11 mouse cellular contexts compared by ENCODE assay signal in genomic region chr5:72816491-72816890, GRCm38 (mm10). TPM values are rescaled to one million over a fixed set of nuclear protein-coding genes. Genes with fewer than 3 reads are reported as not detected.
DNase-seq lines count a peak whose midpoint lies in the region; ATAC-seq and TF ChIP-seq lines count a peak whose summit lies in the region.
"Had no signal": no experiment of that assay in that cellular context is flagged by ENCODE, and none has a peak within 500 bp of the region (broad histone marks: within the 10 kb centered on the region; RNA-seq: fewer than 3 reads in every experiment).

No protein-coding gene starts in this region.

- 13% methylated on average over 2 of the region's 2 CpGs for WGBS in kidney, embryonic 15.5 days
- WGBS in embryonic facial prominence, embryonic 14.5 days: 18% methylated on average over 2 of the region's 2 CpGs
- 18% methylated on average over 2 of the region's 2 CpGs for WGBS in neural tube, embryonic 15.5 days

- no peaks in the 10 kb centered on the region for H3K27me3 ChIP-seq in kidney, embryonic 15.5 days
- no peaks in the 10 kb centered on the region for H3K27me3 ChIP-seq in embryonic facial prominence, embryonic 14.5 days (replicated peaks; ENCODE audit: control insufficient read depth, insufficient read depth, low read length)
- no peaks in the 10 kb centered on the region for H3K27me3 ChIP-seq in neural tube, embryonic 15.5 days (replicated peaks)

- no peak for TF ChIP-seq POLR2A in bone marrow macrophage, adult 2 months (IDR thresholded peaks at IDR 0.05; ENCODE audit: borderline replicate concordance, low read depth, low read length)

- H3K9me3 ChIP-seq in kidney, embryonic 15.5 days (replicated peaks): no peaks in the 10 kb centered on the region
- no peaks in the 10 kb centered on the region for H3K9me3 ChIP-seq in embryonic facial prominence, embryonic 14.5 days (ENCODE audit: control insufficient read depth, low read length)
- no peaks in the 10 kb centered on the region for H3K9me3 ChIP-seq in neural tube, embryonic 15.5 days (replicated peaks)

- DNase-seq in kidney, postnatal 25 days: no peak
- DNase-seq in embryonic facial prominence, embryonic 14.5 days (ENCODE audit: low spot score): no peak
- DNase-seq in urinary bladder, postnatal 36 days (ENCODE audit: low spot score in 2 of 2): no peak
- DNase-seq in gastrocnemius, postnatal 25 days: no peak
- DNase-seq: cerebellum, postnatal 25 days; kidney, adult 18-20 months; liver, postnatal 0 days had no signal

- no peak for ATAC-seq in kidney, embryonic 15.5 days (replicated peaks; ENCODE audit: low FRiP score)
- peak; percentile 67; the same call in 1 of the 2 replicates for ATAC-seq in embryonic facial prominence, embryonic 14.5 days (ENCODE audit: low read depth)
- ATAC-seq in neural tube, embryonic 15.5 days (ENCODE audit: low FRiP score): 0 out of 2 replicates have a peak, but pooled peaks have one; percentile 35
- ATAC-seq: liver, postnatal 0 days had no signal

- 0 out of 2 replicates have a peak overlapping the region, but pooled peaks have one; percentile 18 for H3K27ac ChIP-seq in kidney, embryonic 15.5 days
- H3K27ac ChIP-seq in bone marrow macrophage, adult 2 months (ENCODE audit: insufficient read depth, low read depth, low read length): peak overlapping the region; percentile 74
- no peak overlapping the region for H3K27ac ChIP-seq in embryonic facial prominence, embryonic 14.5 days (replicated peaks; ENCODE audit: low read depth, low read length)
- peak overlapping the region; percentile 18; the same call in 1 of the 2 replicates for H3K27ac ChIP-seq in neural tube, embryonic 15.5 days (replicated peaks)

- H3K36me3 ChIP-seq in kidney, embryonic 15.5 days: no peaks in the 10 kb centered on the region
- no peaks in the 10 kb centered on the region for H3K36me3 ChIP-seq in embryonic facial prominence, embryonic 14.5 days (ENCODE audit: control insufficient read depth, insufficient read depth, low read length)
- no peaks in the 10 kb centered on the region for H3K36me3 ChIP-seq in neural tube, embryonic 15.5 days

- no peak overlapping the region for H3K4me3 ChIP-seq in kidney, embryonic 15.5 days (replicated peaks)
- no peak overlapping the region for H3K4me3 ChIP-seq in bone marrow macrophage, adult 2 months (ENCODE audit: insufficient read depth, low read length)
- H3K4me3 ChIP-seq in embryonic facial prominence, embryonic 14.5 days (ENCODE audit: low read depth, low read length): no peak overlapping the region
- no peak overlapping the region for H3K4me3 ChIP-seq in neural tube, embryonic 15.5 days (replicated peaks)
- H3K4me3 ChIP-seq: myocyte had no signal

- peaks cover 29% of the 10 kb centered on the region for H3K4me1 ChIP-seq in kidney, embryonic 15.5 days
- peaks cover 69% of the 10 kb centered on the region for H3K4me1 ChIP-seq in bone marrow macrophage, adult 2 months (ENCODE audit: control insufficient read depth, insufficient read depth, low read length)
- H3K4me1 ChIP-seq in embryonic facial prominence, embryonic 14.5 days (ENCODE audit: control insufficient read depth, insufficient read depth, low read length): peaks cover 8% of the 10 kb centered on the region; the same call in 1 of the 2 replicates
- H3K4me1 ChIP-seq in neural tube, embryonic 15.5 days: peaks cover 14% of the 10 kb centered on the region; the same call in 1 of the 2 replicates

- H3K9ac ChIP-seq in kidney, embryonic 15.5 days: no peak overlapping the region
- no peak overlapping the region for H3K9ac ChIP-seq in embryonic facial prominence, embryonic 14.5 days (ENCODE audit: low read depth, low read length)
- no peak overlapping the region for H3K9ac ChIP-seq in neural tube, embryonic 15.5 days (replicated peaks)
- H3K9ac ChIP-seq: liver, postnatal 0 days had no signal

- TF ChIP-seq CTCF in bone marrow macrophage, adult 2 months (IDR thresholded peaks at IDR 0.05; ENCODE audit: low read depth, low read length): no peak

- no peak overlapping the region for H3K4me2 ChIP-seq in kidney, embryonic 15.5 days
- H3K4me2 ChIP-seq in embryonic facial prominence, embryonic 14.5 days (ENCODE audit: low read depth, low read length): no peak overlapping the region
- peak overlapping the region; percentile 34 for H3K4me2 ChIP-seq in neural tube, embryonic 15.5 days

RNA-seq across cellular contexts. Expression of gene Tec, which starts 51.8 kb away (rescaled TPM):
- 8.4 and 8.6 TPM in 2 replicates for polyA plus RNA-seq in kidney, embryonic 15.5 days (2015; fragmentation: Nextera tagmentation; extraction: Ambion mirVana)
- polyA plus RNA-seq in bone marrow macrophage, adult 2 months (2012; ENCODE audit: insufficient read depth, insufficient read length, missing spikeins): 68.4 and 71.7 TPM in 2 replicates
- polyA plus RNA-seq in embryonic facial prominence, embryonic 14.5 days (2014; fragmentation: Nextera tagmentation; extraction: Ambion mirVana): 7.8 and 7.9 TPM in 2 replicates
- 8.8 and 11.5 TPM in 2 replicates for polyA plus RNA-seq in neural tube, embryonic 15.5 days (2015; fragmentation: Nextera tagmentation; extraction: Ambion mirVana)
- total RNA-seq in gastrocnemius, postnatal 25 days (2021): 1 to 10 TPM; 1.8 to 1.9 TPM
